Mouse (Mus musculus): ENCODE results near the gene Mkrn2. TPM values are rescaled to one million over a fixed set of nuclear protein-coding genes. Genes with fewer than 3 reads are reported as not detected.

Mkrn2 gene
- polyA plus RNA-seq, 1 experiment from 2014 or later: 11.6 TPM

DNA sequence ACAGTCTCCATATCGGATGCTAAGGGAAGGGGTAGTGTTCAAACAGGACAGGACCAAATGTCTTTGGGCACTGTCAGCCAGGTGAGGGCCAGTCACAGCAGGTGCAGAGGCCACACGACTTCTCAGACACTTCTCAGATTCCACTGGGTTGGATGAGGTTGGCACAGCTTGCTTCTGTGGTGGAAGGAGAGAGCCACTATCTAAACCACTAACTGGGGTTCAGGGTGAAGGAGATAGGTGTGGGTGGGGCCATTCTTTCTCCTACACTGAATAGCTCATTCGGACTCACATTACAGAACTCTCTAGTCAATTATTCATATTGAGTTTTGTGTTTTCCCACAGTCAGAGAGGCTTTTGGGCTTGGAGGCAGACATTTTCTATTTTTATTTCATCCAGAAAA is 6.0 kb upstream of the Mkrn2 start:
- TF ChIP-seq EP300 (IDR thresholded peaks at IDR 0.05; ENCODE audit: low read depth) (no peak), CTCF (IDR thresholded peaks at IDR 0.05; ENCODE audit: low read depth) (no peak)
- H3K9me3 ChIP-seq (ENCODE audit: low read length): no peaks in the 10 kb centered on the region
- no peaks in the 10 kb centered on the region for H3K27me3 ChIP-seq (ENCODE audit: insufficient read depth, low read length)
- DNase-seq (no peak), ATAC-seq (no peak)
- no peak overlapping the region for H3K4me2 ChIP-seq (ENCODE audit: low read depth, low read length)
- H3K36me3 ChIP-seq (replicated peaks; ENCODE audit: insufficient read depth, low read length): no peaks in the 10 kb centered on the region
- 50% methylated on average over 3 of the region's 3 CpGs for WGBS (ENCODE audit: insufficient replicate concordance)
- no peak overlapping the region for H3K27ac ChIP-seq (ENCODE audit: low read depth)
- no peak overlapping the region for H3K9ac ChIP-seq (replicated peaks)
- H3K4me1 ChIP-seq (ENCODE audit: insufficient read depth): no peaks in the 10 kb centered on the region
- H3K4me3 ChIP-seq (ENCODE audit: low read depth, low read length): no peak overlapping the region

DNA sequence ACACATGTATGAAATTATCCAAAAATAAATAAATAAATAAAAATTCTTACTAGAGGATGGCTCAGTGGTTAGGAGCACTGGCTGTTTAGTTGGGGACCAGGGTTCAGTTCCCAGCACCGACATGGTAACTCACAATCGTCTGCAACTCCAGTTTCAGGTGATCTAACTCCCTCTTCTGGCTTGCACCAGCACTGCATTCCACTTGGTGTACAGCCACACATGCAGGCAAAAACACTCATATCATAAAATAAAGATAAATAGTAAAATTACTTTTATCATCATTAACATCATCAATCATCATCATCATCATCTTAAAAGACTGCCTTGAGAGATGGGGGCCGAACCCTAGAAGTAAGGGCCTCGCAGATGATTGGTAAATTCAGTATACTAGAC is 384 bp upstream of the Mkrn2 start:
- Histone ChIP-seq H3K9me3 (ENCODE audit: low read length) (no peaks in the 10 kb centered on the region), H3K4me2 (ENCODE audit: low read depth, low read length) (peak overlapping the region; percentile 78), H3K9ac (replicated peaks) (no peak overlapping the region), H3K27ac (ENCODE audit: low read depth) (no peak overlapping the region), H3K4me3 (ENCODE audit: low read depth, low read length) (peak overlapping the region; percentile 94; the same call in 1 of the 2 replicates), H3K36me3 (replicated peaks; ENCODE audit: insufficient read depth, low read length) (peaks cover 6% of the 10 kb centered on the region; the same call in 1 of the 2 replicates), H3K4me1 (ENCODE audit: insufficient read depth) (peaks cover 6% of the 10 kb centered on the region), H3K27me3 (ENCODE audit: insufficient read depth, low read length) (no peaks in the 10 kb centered on the region)
- TF ChIP-seq EP300 (IDR thresholded peaks at IDR 0.05; ENCODE audit: low read depth) (no peak), CTCF (IDR thresholded peaks at IDR 0.05; ENCODE audit: low read depth) (peak; percentile 20)
- DNase-seq: peak; percentile 13
- ATAC-seq: no peak
- 67% methylated on average over 4 of the region's 4 CpGs for WGBS (ENCODE audit: insufficient replicate concordance)

DNA sequence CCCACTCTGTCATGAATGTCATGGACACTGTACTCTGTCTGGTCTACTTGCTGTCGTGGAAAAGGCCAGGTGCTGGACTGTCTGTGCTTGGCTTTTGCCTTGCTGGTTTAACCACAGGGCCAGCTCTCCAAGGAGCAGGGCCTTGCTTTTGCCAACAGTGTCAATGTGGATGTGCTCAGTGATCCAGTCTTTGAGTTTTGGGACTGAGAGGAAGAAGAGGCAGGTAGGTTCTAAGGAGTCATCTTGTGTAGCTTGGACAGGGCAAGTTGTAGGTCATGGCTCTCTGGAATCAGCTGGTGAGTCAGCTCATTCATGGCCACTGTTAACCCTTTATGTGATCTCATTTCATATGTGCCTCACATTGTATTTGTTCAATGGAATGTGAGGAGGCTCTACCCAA is 4.8 kb downstream of the Mkrn2 start:
- peaks cover 6% of the 10 kb centered on the region for H3K4me1 ChIP-seq (ENCODE audit: insufficient read depth)
- no peak overlapping the region for H3K9ac ChIP-seq (replicated peaks)
- DNase-seq (no peak), ATAC-seq (no peak)
- no peaks in the 10 kb centered on the region for H3K27me3 ChIP-seq (ENCODE audit: insufficient read depth, low read length)
- no peak overlapping the region for H3K4me3 ChIP-seq (ENCODE audit: low read depth, low read length)
- 89% methylated on average over 1 of the region's 1 CpGs for WGBS (ENCODE audit: insufficient replicate concordance)
- no peak overlapping the region for H3K4me2 ChIP-seq (ENCODE audit: low read depth, low read length)
- H3K9me3 ChIP-seq (ENCODE audit: low read length): no peaks in the 10 kb centered on the region
- TF ChIP-seq CTCF (IDR thresholded peaks at IDR 0.05; ENCODE audit: low read depth): no peak
- no peak for TF ChIP-seq EP300 (IDR thresholded peaks at IDR 0.05; ENCODE audit: low read depth)
- H3K27ac ChIP-seq (ENCODE audit: low read depth): no peak overlapping the region
- H3K36me3 ChIP-seq (replicated peaks; ENCODE audit: insufficient read depth, low read length): peaks cover 18% of the 10 kb centered on the region

DNA sequence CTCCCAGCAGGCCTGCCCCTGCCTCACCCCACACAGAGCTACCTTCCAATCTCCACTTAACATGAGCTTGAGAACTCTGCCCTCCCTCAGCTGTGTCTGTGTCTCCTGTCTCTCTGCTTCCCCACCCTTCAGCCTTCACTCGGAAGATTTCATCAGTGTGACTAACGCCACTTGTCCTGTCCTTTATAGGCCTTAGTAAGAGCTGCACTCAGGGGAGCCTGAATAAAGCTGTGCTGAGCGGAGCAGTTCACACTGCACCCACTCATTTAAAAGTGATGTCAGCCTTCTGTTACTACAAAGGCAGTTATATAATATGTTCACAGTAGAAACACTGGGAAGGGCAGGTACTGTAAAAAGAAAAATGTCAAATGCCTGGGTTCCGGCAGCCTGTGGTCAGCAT is 5.7 kb downstream of the Mkrn2 start:
- no peaks in the 10 kb centered on the region for H3K9me3 ChIP-seq (ENCODE audit: low read length)
- H3K4me2 ChIP-seq (ENCODE audit: low read depth, low read length): no peak overlapping the region
- H3K27ac ChIP-seq (ENCODE audit: low read depth): no peak overlapping the region
- TF ChIP-seq CTCF (IDR thresholded peaks at IDR 0.05; ENCODE audit: low read depth) (no peak), EP300 (IDR thresholded peaks at IDR 0.05; ENCODE audit: low read depth) (no peak)
- peaks cover 5% of the 10 kb centered on the region for H3K4me1 ChIP-seq (ENCODE audit: insufficient read depth)
- peaks cover 18% of the 10 kb centered on the region for H3K36me3 ChIP-seq (replicated peaks; ENCODE audit: insufficient read depth, low read length)
- DNase-seq (no peak), ATAC-seq (no peak)
- no peak overlapping the region for H3K4me3 ChIP-seq (ENCODE audit: low read depth, low read length)
- H3K9ac ChIP-seq (replicated peaks): no peak overlapping the region
- 82% methylated on average over 4 of the region's 4 CpGs for WGBS (ENCODE audit: insufficient replicate concordance)
- H3K27me3 ChIP-seq (ENCODE audit: insufficient read depth, low read length): no peaks in the 10 kb centered on the region

DNA sequence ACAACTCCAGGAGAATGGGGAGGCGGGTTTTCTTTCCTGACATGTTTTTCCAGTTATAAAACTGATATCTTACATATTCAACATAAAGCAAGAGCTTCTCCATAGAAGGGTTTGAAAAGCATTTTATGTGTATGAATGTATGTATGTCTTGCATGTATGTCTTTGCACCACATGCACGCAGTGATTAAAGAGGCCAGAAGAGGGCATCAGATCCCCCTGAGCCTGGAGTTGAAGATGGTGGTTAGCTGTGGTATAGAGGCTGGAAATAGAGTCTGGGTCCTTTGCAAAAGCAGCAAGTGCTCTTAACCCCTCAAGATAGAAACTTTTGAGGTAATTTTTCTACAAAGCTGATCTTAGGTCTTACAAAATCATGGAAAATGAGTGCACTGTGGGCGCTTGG is 7.4 kb downstream of the Mkrn2 start:
- H3K9ac ChIP-seq (replicated peaks): no peak overlapping the region
- peak; percentile 47 for DNase-seq
- no peaks in the 10 kb centered on the region; the same call in 1 of the 2 replicates for H3K4me1 ChIP-seq (ENCODE audit: insufficient read depth)
- no peak overlapping the region for H3K27ac ChIP-seq (ENCODE audit: low read depth)
- no peaks in the 10 kb centered on the region for H3K9me3 ChIP-seq (ENCODE audit: low read length)
- no peak overlapping the region for H3K4me3 ChIP-seq (ENCODE audit: low read depth, low read length)
- no peaks in the 10 kb centered on the region for H3K27me3 ChIP-seq (ENCODE audit: insufficient read depth, low read length)
- TF ChIP-seq EP300 (IDR thresholded peaks at IDR 0.05; ENCODE audit: low read depth) (no peak), CTCF (IDR thresholded peaks at IDR 0.05; ENCODE audit: low read depth) (peak; percentile 72)
- 72% methylated on average over 3 of the region's 3 CpGs for WGBS (ENCODE audit: insufficient replicate concordance)
- no peak for ATAC-seq
- peaks cover 25% of the 10 kb centered on the region for H3K36me3 ChIP-seq (replicated peaks; ENCODE audit: insufficient read depth, low read length)
- no peak overlapping the region for H3K4me2 ChIP-seq (ENCODE audit: low read depth, low read length)

DNA sequence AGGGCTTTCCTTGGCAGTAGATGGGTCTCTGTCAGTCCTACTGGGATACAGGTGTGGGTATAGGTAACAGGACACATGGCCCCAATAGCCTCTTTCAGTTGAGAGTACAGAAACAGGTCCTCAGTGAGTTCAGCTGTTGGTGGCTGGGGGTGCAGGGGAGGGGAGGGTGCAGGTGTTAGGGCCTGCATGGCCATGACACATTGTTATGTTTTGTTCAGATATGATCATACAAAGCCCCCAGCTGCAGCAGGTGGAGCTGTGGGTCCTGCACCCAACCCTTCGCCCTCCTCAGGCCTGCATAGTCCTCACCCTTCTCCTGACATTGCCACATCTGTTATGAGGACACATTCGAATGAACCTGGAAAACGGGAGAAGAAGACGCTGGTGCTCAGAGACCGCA is 8.6 kb downstream of the Mkrn2 start:
- no peak overlapping the region for H3K4me2 ChIP-seq (ENCODE audit: low read depth, low read length)
- no peak for DNase-seq
- 89% methylated on average over 5 of the region's 5 CpGs for WGBS (ENCODE audit: insufficient replicate concordance)
- ATAC-seq: no peak
- H3K4me1 ChIP-seq (ENCODE audit: insufficient read depth): no peaks in the 10 kb centered on the region; the same call in 1 of the 2 replicates
- no peak for TF ChIP-seq CTCF (IDR thresholded peaks at IDR 0.05; ENCODE audit: low read depth)
- TF ChIP-seq EP300 (IDR thresholded peaks at IDR 0.05; ENCODE audit: low read depth): no peak
- H3K9ac ChIP-seq (replicated peaks): no peak overlapping the region
- H3K27me3 ChIP-seq (ENCODE audit: insufficient read depth, low read length): no peaks in the 10 kb centered on the region
- H3K4me3 ChIP-seq (ENCODE audit: low read depth, low read length): no peak overlapping the region
- H3K36me3 ChIP-seq (replicated peaks; ENCODE audit: insufficient read depth, low read length): peaks cover 33% of the 10 kb centered on the region
- H3K9me3 ChIP-seq (ENCODE audit: low read length): no peaks in the 10 kb centered on the region
- no peak overlapping the region for H3K27ac ChIP-seq (ENCODE audit: low read depth)

DNA sequence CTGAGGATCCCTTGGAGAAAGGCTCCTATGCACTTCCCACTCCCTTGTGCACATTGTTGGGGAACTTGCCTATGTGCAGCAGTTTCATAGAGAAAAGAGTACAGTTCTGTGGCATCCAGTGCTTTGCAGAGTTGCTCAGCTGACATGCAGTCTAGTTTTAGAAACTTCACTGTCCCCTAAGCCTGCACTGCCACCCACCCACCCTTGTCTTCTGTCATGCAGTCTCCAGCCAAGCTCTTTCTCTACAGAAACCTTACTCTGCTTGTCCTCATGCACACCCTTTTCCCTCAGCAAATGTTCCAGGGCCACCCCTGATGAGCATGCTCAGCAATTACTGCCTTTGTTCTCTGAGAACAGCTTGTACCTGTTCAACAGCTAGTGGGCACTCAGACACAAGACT is 12.1 kb downstream of the Mkrn2 start:
- H3K27me3 ChIP-seq (ENCODE audit: insufficient read depth, low read length): no peaks in the 10 kb centered on the region
- no peaks in the 10 kb centered on the region for H3K4me1 ChIP-seq (ENCODE audit: insufficient read depth)
- no peaks in the 10 kb centered on the region for H3K9me3 ChIP-seq (ENCODE audit: low read length)
- no peak overlapping the region for H3K4me2 ChIP-seq (ENCODE audit: low read depth, low read length)
- no peak overlapping the region for H3K27ac ChIP-seq (ENCODE audit: low read depth)
- DNase-seq (no peak), ATAC-seq (no peak)
- no peak overlapping the region for H3K4me3 ChIP-seq (ENCODE audit: low read depth, low read length)
- H3K36me3 ChIP-seq (replicated peaks; ENCODE audit: insufficient read depth, low read length): peaks cover 55% of the 10 kb centered on the region
- no peak overlapping the region for H3K9ac ChIP-seq (replicated peaks)
- no peak for TF ChIP-seq EP300 (IDR thresholded peaks at IDR 0.05; ENCODE audit: low read depth)
- TF ChIP-seq CTCF (IDR thresholded peaks at IDR 0.05; ENCODE audit: low read depth): no peak

All from liver, postnatal 0 days (tissue).